Mouse (Mus musculus): ENCODE measurements at regions not wholly inside any gene's neighbourhood (a gene's known extent, or its start where the extent isn't known, plus 50 kb on each side); places are given as distances from the start of the nearest gene placed in this dataset.

DNA sequence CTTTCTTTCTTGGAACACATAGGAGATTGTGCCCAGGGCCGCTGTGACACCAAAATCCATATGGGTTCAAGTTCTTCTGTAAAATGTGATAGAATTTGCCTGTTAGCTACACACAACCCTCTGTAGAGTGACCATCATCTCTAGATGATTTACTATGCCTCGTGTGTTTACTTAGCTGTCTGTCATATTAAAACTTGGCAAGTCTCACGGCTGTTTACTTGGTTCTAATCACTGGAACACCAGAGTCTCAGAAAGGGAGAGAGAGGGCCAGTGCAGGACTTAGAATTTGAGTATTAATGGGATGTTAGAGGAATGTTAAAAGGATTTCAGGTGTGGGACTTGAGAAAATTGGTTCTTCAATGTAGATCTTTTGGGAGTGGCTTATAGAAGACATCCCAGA, 248.6 kb upstream of the Gm5148 start:
- no peak for DNase-seq (ENCODE audit: low spot score)

GRCm38 (mm10) chr3:37971240-37971639, 246.9 kb upstream of the Gm5148 start:
- DNase-seq (ENCODE audit: low spot score), result no peak

GRCm38 (mm10) chr3:37968654-37969053, 244.4 kb upstream of the Gm5148 start:
- no peak for DNase-seq (ENCODE audit: low spot score)

DNA sequence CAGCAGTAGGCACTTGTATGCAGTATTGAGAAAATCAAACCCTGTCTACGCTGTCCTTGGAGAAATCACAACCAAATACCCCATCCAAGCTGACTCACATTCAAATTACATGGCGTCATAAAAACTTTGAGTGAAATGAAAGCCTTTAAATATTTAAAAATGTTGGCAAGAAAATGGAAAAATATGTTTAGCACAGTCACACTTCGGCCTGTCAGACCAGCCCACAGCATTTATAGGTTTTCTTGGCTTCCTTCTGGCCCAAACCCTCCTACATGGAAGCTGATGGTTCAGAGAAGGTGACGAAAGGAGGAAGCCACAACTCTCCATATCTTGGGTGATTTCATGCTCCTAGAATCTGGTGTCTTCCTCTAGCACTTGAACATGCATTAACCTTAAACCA, 240.9 kb upstream of the Gm5148 start:
- no peak for DNase-seq (ENCODE audit: low spot score)

- DNase-seq (ENCODE audit: low spot score), result no peak
These were observed 239.8 kb upstream of the Gm5148 start for GRCm38 (mm10) chr3:37964083-37964482.

- peak; percentile 24 for DNase-seq (ENCODE audit: low spot score)
These were observed 238.5 kb upstream of the Gm5148 start for GRCm38 (mm10) chr3:37962811-37963210.

GRCm38 (mm10) chr3:37962043-37962810, 237.9 kb upstream of the Gm5148 start:
- peak; percentile 69 for DNase-seq (ENCODE audit: low spot score)

DNA sequence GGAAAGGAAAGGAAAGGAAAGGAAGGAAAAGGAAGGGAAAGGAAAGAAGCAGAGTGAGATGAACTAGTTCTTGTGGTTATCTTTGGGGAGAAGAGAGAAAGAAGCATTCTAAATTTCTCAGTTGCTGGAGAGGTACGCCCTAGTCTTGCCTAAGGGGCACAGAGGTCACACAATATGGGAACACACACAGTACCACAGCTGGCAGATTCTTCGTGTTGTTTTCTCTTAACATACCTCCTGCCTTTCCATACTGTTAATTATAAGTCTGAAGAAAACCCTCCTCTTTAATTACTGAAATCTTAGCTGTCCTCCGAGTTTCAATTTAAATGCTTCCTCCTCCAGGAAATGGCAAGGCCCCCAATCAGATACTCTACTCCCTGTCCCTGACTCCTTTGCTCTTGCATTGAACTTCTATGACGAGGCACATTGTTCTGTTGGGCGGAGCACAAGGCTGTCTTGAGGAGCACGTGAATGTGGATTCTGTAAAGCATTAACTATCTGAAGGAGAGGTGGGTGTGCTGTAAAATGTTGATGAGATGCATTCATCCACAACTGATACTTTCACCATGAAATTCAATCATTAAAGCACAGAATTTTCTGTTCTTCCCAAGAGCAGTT, 234.2 kb upstream of the Gm5148 start:
- DNase-seq (ENCODE audit: low spot score), result no peak

- no peak for DNase-seq (ENCODE audit: low spot score)
These were observed 232.3 kb upstream of the Gm5148 start for GRCm38 (mm10) chr3:37956543-37956942.

DNA sequence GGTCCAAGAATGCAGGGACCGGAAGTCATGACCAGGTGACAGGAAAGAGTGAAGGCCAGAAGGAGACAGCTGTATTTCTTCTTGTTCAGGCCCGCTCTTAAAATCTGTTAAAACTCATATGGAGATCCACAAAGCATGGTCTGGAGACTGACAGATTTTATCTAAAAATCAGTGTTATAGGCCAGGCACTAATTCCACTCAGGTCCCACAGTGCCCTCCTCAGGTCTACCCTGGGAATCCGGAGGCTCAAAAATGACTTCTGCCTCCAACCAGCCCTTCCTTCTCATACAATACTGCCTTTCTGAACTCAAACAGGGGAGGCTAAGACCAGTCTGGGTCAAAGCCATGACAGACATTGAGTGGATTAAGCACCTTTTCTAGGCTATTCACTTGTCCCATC, 228.6 kb upstream of the Gm5148 start:
- no peak for DNase-seq (ENCODE audit: low spot score)

GRCm38 (mm10) chr3:37952251-37952650, 228.0 kb upstream of the Gm5148 start:
- DNase-seq (ENCODE audit: low spot score), result no peak

DNA sequence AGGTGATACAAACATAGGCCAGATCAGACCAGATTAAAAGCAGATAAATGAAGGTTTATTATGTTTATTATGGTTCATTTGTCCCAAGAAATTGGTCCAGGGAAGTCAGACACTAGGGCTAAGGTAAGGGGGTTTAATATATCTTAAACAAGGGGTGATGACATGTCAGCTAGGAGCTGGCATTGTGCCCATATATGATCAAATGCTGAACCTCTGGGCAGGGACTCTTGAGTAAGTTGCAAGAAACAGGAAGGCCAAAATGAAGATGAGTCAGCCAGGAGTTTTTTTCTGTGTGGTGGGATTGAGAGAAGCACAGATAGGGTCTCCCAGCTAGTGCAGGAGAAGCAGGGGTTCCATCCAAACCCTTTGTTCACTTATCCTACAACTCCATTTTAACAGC, 219.4 kb upstream of the Gm5148 start:
- no peak for DNase-seq (ENCODE audit: low spot score)

DNA sequence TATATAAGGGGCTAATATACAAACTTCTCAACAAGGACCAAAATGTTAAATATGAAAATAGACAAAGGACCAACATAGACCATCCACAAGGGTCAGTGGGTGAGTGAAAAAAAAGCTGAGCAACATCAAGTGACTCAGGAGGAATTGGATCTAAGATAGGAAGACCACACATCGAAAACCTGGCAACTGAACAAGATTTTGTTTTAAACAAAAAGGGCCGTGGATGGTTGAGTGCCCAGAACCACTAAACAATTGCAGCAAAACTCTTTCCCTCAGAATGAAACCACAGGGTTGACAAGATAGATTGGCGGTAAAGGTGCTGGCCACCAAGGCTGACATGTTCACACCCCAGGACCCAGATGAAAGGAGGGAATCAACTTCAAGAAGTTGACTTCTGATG, 215.7 kb upstream of the Gm5148 start:
- DNase-seq (ENCODE audit: low spot score), result no peak

DNA sequence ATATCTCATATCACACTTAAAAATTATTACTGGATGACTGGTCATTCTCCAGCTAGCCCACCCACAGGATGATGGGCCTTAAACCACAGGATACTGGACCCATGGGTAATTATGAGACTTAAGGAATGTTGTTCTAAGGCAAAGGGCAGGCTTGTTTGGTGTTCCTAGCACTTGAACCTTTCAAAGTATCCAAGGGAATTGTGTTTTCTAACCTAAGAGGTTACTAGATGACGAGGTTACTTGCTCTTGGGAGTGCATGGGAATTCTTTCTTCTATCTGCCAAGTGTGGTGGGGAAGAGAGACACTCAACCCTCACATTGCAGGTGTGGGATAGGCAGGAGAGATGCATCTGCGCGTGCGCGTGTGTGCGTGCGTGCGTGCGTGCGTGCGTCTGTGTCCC, 214.6 kb upstream of the Gm5148 start:
- DNase-seq (ENCODE audit: low spot score), result no peak

DNA sequence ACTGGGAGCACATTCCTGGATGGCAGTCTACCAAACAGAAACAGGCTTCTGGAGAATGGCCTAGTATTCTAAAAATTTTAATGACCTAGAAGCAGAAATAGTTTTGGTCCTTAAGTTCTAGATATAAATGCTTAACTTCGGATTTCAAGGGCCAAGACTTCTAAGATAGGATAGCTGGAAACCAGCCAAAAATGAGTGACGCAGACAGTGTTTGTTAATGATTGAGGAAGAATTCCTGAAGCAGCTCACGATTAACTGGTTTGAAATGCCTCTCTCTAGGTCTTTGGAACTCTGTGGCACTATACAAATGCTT, 213.9 kb upstream of the Gm5148 start:
- DNase-seq (ENCODE audit: low spot score), result peak; percentile 69

DNA sequence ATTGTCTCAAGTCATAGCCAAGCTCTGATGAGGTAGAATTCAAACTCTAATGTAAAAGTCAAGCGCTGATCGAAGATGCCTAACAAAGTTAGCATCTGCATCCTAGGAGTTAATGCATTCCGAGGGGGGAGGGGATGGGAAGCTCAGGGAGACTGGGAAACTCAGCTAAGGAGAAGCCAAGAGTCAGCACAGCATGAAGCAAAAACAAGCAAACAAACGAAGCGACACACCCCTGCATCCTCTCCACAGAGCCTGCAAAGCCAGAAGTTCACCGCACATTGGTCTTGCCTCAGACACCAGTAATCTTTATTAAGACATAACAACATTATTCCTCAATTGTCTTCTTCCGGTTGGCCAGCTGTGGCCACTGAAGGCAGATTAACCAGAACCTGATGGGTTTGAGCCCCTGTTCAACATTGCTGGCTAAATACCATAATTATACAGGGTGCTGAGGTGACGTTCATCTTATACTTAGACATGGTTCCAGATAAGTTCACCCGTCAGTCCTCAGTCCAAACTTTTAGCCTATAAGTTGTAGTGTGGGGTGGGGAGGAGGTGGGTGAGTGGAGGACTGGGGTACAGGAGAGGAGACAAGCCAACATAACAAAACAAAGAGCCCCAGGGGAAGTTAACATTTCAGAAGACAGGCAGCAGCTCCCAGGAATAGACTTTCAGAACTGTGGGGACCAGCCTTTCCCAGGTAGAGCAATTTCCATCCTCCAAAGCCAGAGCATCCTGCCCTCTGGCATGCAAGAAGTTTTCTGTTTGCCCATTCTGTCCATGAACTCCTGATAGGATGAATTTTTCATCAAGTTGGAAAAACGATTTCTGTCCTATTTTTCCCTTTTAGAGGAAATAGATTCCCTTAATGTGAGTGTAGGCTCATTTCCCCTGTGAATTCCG, 213.3 kb upstream of the Gm5148 start:
- peak; percentile 61 for DNase-seq (ENCODE audit: low spot score)

DNA sequence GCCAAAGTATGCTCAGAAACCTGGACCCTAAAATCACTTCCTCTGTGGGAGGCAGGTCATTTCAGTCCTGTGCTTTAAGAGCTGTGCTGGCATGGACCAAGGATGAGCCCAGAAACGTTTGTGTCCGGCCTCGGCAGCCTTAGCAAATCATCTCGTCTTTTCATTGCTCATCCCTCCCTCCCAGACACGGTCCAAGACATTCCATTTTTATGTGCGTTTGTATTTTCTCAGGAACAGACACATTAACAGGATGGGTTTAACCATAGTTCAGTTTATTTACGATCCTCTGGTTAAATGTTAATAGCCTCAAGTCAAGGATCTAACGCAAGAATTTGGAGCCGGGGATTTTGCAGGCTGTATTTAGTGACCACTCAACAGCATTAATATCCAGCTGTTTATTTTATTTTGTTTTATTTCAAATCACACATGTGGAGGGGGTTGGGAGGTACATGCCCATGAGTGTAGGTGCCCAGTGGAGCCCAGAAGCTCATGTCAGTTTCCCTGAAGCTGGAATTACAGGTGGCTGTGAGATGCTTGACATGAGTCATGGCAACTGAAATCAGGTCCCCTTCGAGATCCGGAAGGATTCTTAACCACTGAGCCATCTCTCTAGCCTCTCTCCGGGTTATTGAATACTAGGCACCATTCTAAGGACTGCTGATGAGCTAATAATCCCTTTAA, 212.1 kb upstream of the Gm5148 start:
- peak; percentile 60 for DNase-seq (ENCODE audit: low spot score)

- peak; percentile 38 for DNase-seq (ENCODE audit: low spot score)
These were observed 210.8 kb upstream of the Gm5148 start for GRCm38 (mm10) chr3:37934905-37935708.

GRCm38 (mm10) chr3:37934236-37934635, 209.9 kb upstream of the Gm5148 start:
- no peak for DNase-seq (ENCODE audit: low spot score)

GRCm38 (mm10) chr3:37928731-37929130, 204.4 kb upstream of the Gm5148 start:
- no peak for DNase-seq (ENCODE audit: low spot score)

- no peak for DNase-seq (ENCODE audit: low spot score)
These were observed 195.3 kb upstream of the Gm5148 start for GRCm38 (mm10) chr3:37919450-37920156.
